Comparison of ENCODE assay signal across 12 mouse cellular contexts in the genomic region with DNA sequence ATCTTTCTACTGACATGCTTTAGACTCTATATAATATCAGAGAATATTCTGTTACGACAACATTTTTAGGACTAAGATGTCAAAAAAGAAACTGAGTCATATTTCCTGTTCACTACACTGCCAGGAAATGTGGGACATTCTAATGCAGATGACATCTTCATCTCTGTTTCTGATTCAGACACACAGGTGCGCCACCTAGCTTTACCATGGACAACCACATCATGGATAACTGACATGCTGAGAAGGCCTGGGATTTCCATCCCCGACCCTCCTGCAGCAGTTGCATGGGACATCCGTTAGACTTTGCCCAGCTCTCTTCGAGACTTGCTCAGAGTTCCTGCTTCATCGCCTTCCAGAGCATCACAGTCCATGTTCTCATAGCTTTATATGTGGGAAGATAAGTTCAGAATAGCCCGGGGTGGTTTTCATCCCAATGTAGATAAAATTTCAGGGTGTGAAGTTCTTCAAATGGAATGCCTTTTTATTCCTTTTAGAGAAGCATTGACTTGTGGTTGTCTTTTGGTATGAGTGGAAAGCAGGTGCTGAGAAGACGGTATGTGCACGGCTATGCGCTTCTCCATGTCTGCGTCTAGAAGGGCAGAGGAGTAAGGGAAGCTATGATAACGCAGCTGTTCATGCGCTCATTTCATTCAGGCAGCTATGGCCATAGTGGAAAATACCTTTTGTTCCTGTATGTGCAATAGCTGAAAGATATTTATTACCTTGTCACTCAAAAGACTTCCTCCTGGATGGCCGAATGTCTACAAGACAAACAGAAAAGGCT.
A peak's percentile ranks its signal among the peaks of the same experiment; 100 is the strongest.
DNase-seq lines count a peak whose midpoint lies in the region; ATAC-seq and TF ChIP-seq lines count a peak whose summit lies in the region.
"Had no signal": no experiment of that assay in that cellular context is flagged by ENCODE, and none has a peak within 500 bp of the region (broad histone marks: within the 10 kb centered on the region; RNA-seq: fewer than 3 reads in every experiment).

No protein-coding gene starts in this region.

- H3K27me3 ChIP-seq in cerebellum, adult 2 months (ENCODE audit: control insufficient read depth, insufficient read depth, low read length) = no peaks in the 10 kb centered on the region
- H3K27me3 ChIP-seq in kidney, adult 2 months (replicated peaks; ENCODE audit: control insufficient read depth, insufficient read depth, low read length) = no peaks in the 10 kb centered on the region
- H3K27me3 ChIP-seq in kidney, embryonic 14.5 days (ENCODE audit: control insufficient read depth, insufficient read depth, low read length) = no peaks in the 10 kb centered on the region
- H3K27me3 ChIP-seq: forebrain, embryonic 13.5 days had no signal

- no peak overlapping the region for H3K4me3 ChIP-seq in cerebellum, adult 2 months (replicated peaks; ENCODE audit: insufficient read depth, low read depth, low read length)
- H3K4me3 ChIP-seq in kidney, adult 2 months (ENCODE audit: insufficient read depth, low read depth, low read length) = no peak overlapping the region
- H3K4me3 ChIP-seq in kidney, embryonic 14.5 days (ENCODE audit: low read length) = no peak overlapping the region
- H3K4me3 ChIP-seq: forebrain, embryonic 13.5 days; midbrain, embryonic 12.5 days had no signal

- H3K9me3 ChIP-seq in kidney, embryonic 14.5 days (ENCODE audit: control insufficient read depth, low read length) = no peaks in the 10 kb centered on the region
- H3K9me3 ChIP-seq: forebrain, embryonic 13.5 days; midbrain, embryonic 12.5 days had no signal

- TF ChIP-seq CTCF in cerebellum, adult 2 months (IDR thresholded peaks at IDR 0.05; ENCODE audit: borderline replicate concordance, insufficient read depth, low read depth, low read length) = peak; percentile 47; the same call in 1 of the 2 replicates
- TF ChIP-seq CTCF in kidney, adult 2 months (conservative IDR thresholded peaks at IDR 0.05; ENCODE audit: insufficient read depth, insufficient read length, low read depth, low read length) = peak; percentile 46

- no peak for ATAC-seq in kidney, embryonic 14.5 days (ENCODE audit: low FRiP score, low TSS enrichment)
- ATAC-seq: forebrain, embryonic 13.5 days had no signal

- H3K4me1 ChIP-seq in cerebellum, adult 2 months (ENCODE audit: control insufficient read depth, insufficient read depth, low read length) = peaks cover 2% of the 10 kb centered on the region
- H3K4me1 ChIP-seq in kidney, adult 2 months (ENCODE audit: control insufficient read depth, insufficient read depth, low read length) = no peaks in the 10 kb centered on the region
- H3K4me1 ChIP-seq in kidney, embryonic 14.5 days (ENCODE audit: control insufficient read depth, insufficient read depth, low read length) = no peaks in the 10 kb centered on the region

- peak; percentile 20 for DNase-seq in cerebellum, adult 2 months
- DNase-seq in cerebellum, adult 9-11 months = no peak
- DNase-seq in kidney, adult 2 months = peak; percentile 39
- peak; percentile 12 for DNase-seq in thymus, postnatal 4 days
- DNase-seq in thymus, postnatal 10 days (ENCODE audit: low spot score in 2 of 2) = no peak
- DNase-seq in frontal cortex, adult 2 months (ENCODE audit: extremely low spot score in 1 of 2, low spot score in 1 of 2) = no peak
- no peak for DNase-seq in layer of hippocampus, adult 9-10 months (ENCODE audit: low spot score)
- DNase-seq: heart, adult 11 months had no signal

- no peak overlapping the region for H3K27ac ChIP-seq in cerebellum, adult 2 months (ENCODE audit: insufficient read depth, low read length)
- no peak overlapping the region for H3K27ac ChIP-seq in kidney, adult 2 months (ENCODE audit: insufficient read depth, low read depth, low read length)
- H3K27ac ChIP-seq in kidney, embryonic 14.5 days (ENCODE audit: low read depth, low read length) = no peak overlapping the region
- H3K27ac ChIP-seq: forebrain, embryonic 13.5 days; hindbrain, embryonic 14.5 days; midbrain, embryonic 12.5 days had no signal

- H3K4me2 ChIP-seq in kidney, embryonic 14.5 days (replicated peaks; ENCODE audit: low read depth, low read length) = no peak overlapping the region
- H3K4me2 ChIP-seq: forebrain, embryonic 13.5 days; hindbrain, embryonic 14.5 days; midbrain, embryonic 12.5 days had no signal

- TF ChIP-seq POLR2A in cerebellum, adult 2 months (IDR thresholded peaks at IDR 0.05; ENCODE audit: borderline replicate concordance, insufficient read depth, low read length) = no peak
- TF ChIP-seq POLR2A in kidney, adult 2 months (IDR thresholded peaks at IDR 0.05; ENCODE audit: low read depth, low read length) = no peak

- H3K9ac ChIP-seq in kidney, embryonic 14.5 days (ENCODE audit: low read depth, low read length) = no peak overlapping the region
- H3K9ac ChIP-seq: forebrain, embryonic 13.5 days; hindbrain, embryonic 14.5 days; midbrain, embryonic 12.5 days had no signal

- H3K36me3 ChIP-seq in kidney, adult 2 months (ENCODE audit: control insufficient read depth, insufficient read depth, low read length) = no peaks in the 10 kb centered on the region
- H3K36me3 ChIP-seq in kidney, embryonic 14.5 days (ENCODE audit: control insufficient read depth, insufficient read depth, low read length) = no peaks in the 10 kb centered on the region
- H3K36me3 ChIP-seq: midbrain, embryonic 12.5 days had no signal

- WGBS in cerebellum, adult 2 months = 84% methylated on average over 14 of the region's 14 CpGs
- 70% methylated on average over 14 of the region's 14 CpGs for WGBS in kidney, adult 2 months
- whole genome bisulfite sequencing in kidney, embryonic 14.5 days = 71% methylated on average over 14 of the region's 14 CpGs

Comparison
In these comparisons a context has a peak if more than half of its experiments do, and no peak if none do; other contexts are left out.
1. DNase-seq: peak in cerebellum, adult 2 months (2 of 2), kidney, adult 2 months (single experiment) and thymus, postnatal 4 days (single experiment); none in cerebellum, adult 9-11 months (single experiment), thymus, postnatal 10 days (0 of 2), frontal cortex, adult 2 months (0 of 2) and layer of hippocampus, adult 9-10 months (single experiment).